Mouse (Mus musculus): ENCODE results near the gene B4galnt2.

The B4galnt2 gene

GRCm38 (mm10) chr11:95838598-95838997, 76.1 kb downstream of the B4galnt2 start:
- no peak for DNase-seq

- DNase-seq = no peak
These were observed 77.6 kb downstream of the B4galnt2 start, which contains the start of gene Gngt2 for GRCm38 (mm10) chr11:95837059-95837458. Gene Gngt2, plus strand, starts transcription at chr11:95837216.

GRCm38 (mm10) chr11:95836433-95836832, 78.3 kb downstream of the B4galnt2 start:
- DNase-seq = no peak

- DNase-seq = no peak
These were observed 78.9 kb downstream of the B4galnt2 start for GRCm38 (mm10) chr11:95835832-95836231.

GRCm38 (mm10) chr11:95834742-95835710, 79.7 kb downstream of the B4galnt2 start:
- DNase-seq = no peak

DNA sequence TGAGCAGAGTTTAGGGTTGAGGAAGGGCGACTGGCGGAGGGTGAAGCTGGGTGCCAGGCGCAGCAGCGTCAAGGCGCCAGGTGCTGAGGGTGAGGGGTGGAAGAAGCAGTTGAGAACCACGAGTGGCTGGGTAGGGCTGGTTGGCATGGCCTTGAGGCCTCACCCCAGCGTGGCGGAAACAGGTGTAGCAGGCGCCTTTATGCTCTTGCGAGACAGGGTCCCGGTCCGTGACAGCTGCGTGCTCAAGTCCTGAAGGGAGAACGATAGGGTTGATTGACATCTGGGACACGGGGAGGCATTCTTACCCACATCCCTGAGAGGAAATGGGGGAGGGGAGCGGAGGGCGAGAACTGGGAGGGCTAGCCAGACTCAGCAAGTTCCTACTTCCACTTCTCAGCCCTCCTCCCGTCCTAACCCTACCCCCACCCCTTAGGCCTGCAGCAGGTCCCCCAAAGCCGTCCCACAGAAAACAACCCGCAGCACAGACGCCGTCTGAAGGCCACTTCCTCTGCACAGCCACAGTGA, 80.5 kb downstream of the B4galnt2 start:
- DNase-seq = peak; percentile 37

DNA sequence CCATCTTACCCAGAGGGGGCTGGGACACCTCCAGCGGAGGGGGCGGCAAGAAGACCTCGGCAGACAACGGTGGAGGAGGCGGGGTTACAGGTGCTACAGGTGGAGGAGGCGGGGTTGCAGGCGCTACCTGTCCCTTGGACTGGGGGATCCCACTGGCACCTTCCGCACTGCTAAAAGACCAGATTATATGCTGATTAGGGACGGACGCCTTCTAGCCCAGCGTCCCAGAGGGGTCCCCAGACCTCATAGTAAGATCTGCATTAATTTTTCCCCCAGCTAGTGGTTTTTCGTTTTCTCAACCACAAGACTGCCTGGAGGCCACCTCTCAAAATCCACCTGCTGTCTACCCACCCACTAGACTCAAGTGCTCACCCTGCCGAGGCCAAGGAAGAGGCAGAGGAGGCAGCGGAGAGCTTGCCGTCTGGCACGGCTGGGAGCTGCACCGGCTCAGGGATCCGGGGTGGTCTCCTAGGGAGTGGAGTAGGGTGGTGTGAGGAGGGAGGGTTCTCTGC, 81.0 kb downstream of the B4galnt2 start:
- DNase-seq = no peak

GRCm38 (mm10) chr11:95833006-95833570, 81.6 kb downstream of the B4galnt2 start:
- no peak for DNase-seq

DNA sequence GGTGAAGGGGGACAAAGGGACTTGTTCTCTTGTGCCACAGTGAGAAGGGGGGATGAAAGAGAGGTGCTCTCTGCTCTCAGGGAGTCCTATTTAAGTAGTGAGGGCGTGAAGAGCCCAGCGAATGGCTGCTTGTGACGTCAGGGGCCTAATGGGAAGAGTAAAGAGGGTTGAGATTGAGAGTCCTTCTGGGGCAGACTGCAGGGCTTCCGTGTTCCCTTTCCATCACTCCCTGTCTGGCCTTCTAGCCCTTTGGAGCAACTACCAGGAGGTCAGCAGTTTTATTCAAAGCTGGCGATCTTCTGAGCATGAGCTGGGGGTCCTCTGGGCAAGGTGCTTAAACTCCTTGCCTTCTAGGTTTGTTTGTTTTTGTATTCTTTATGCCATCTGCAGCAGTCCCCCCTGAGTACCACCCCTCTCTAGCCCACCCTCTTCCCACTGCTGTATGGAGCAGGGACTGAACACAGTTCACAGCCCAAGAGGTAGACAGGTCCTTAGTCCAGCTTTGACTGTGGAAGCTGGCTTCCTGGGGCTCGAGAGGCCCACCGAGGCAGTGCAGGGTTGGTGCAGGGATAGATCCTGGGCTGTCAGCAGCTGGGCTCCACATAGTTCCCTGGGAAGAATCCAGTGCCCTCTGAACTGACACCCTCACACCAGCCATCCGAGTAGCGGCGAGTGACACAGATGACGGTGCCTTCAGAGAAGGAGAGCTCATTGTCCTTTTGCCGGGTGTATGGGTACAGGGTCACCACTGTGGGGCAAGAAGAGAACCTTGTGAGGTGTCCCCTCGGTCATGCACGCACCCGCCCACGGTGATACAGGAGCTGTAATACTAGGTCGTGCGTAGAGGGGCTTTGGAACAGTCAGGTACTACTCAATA, 82.3 kb downstream of the B4galnt2 start:
- DNase-seq = no peak

- peak; percentile 50 for DNase-seq
These were observed 83.0 kb downstream of the B4galnt2 start for GRCm38 (mm10) chr11:95831641-95832040.

GRCm38 (mm10) chr11:95831276-95831619, 83.4 kb downstream of the B4galnt2 start:
- no peak for DNase-seq

DNA sequence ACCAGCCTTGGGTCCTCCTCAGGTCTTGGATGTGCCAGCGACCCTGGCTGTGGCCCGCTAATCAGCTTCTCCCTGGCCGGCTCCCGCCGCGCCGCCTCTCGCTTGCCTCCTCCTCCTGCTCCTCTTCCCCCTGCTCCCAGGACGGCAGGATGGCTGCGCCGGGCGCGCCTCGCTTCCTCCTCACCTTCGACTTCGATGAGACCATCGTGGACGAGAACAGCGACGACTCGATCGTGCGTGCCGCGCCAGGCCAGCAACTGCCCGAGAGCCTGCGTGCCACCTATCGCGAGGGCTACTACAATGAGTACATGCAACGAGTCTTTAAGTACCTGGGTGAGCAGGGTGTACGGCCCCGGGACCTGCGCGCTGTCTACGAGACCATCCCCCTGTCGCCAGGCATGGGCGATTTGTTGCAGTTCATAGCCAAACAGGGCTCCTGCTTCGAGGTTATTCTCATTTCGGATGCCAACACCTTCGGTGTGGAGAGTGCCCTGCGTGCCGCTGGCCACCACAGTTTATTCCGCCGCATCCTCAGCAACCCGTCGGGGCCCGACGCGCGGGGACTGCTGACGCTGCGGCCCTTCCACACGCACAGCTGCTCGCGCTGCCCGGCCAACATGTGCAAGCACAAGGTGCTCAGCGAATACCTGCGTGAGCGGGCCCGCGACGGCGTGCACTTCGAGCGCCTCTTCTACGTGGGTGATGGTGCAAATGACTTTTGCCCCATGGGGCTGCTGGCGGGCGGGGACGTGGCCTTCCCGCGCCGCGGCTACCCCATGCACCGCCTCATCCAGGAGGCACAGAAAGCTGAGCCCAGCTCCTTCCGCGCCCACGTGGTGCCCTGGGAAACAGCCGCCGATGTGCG, 84.0 kb downstream of the B4galnt2 start:
- peak; percentile 28 for DNase-seq

DNA sequence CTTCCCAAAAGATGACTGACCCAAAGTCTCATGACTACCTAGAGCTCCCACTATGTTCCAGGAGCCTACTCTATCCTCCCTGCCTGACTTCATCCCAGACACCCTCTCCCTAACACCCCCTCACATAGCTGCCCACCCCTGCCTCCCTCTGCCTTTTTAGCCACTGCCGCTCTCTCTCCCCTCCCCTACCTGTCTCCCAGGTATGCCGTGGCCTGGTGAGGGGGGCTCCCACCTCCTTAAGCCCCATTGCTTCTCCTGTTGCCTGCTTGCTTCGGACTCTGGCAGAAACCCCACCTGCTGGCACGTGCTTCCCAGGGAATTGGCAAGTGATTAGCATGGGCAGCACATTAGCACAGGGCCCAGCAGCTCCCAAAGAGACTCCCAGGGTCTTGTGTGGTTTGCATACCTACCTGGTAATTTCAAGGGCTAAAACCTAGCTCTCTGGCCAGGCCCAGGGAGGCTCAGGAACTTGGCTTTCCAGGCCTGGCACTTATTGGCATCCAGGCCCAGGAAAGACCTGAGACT, 85.1 kb downstream of the B4galnt2 start:
- no peak for DNase-seq

GRCm38 (mm10) chr11:95828181-95828964, 86.3 kb downstream of the B4galnt2 start:
- no peak for DNase-seq

DNA sequence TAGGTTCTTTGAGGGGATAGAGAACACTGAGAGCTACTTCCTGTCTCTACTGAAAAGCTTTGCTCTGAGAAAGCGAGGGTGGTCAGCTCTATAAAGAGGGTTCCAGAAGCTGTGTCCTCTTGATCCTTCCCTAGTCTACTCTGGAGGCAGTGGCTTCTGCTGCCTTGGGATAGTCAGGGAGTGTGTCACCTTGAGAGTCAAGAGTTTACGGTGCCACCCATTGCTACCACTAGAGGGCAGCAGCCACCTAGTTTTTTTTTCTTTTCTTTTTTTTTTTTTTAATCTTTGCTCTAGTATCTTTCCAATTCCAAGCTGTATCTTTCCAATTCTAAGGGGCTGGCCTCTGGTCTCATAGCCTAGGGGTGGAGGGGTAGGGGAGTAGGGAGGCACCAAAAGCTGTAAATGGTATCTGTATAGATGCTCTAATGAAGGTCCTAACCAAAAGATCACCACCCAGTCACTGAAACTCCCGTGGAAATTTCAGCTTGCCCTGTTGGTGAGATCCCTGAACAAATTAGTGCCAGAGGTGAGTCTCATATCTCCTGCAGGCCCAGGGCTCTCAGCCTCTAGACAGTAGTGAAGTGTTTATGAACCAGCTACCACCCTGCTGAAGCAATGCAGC, 87.1 kb downstream of the B4galnt2 start:
- peak; percentile 69 for DNase-seq

GRCm38 (mm10) chr11:95827168-95827447, 87.6 kb downstream of the B4galnt2 start:
- DNase-seq = no peak

DNA sequence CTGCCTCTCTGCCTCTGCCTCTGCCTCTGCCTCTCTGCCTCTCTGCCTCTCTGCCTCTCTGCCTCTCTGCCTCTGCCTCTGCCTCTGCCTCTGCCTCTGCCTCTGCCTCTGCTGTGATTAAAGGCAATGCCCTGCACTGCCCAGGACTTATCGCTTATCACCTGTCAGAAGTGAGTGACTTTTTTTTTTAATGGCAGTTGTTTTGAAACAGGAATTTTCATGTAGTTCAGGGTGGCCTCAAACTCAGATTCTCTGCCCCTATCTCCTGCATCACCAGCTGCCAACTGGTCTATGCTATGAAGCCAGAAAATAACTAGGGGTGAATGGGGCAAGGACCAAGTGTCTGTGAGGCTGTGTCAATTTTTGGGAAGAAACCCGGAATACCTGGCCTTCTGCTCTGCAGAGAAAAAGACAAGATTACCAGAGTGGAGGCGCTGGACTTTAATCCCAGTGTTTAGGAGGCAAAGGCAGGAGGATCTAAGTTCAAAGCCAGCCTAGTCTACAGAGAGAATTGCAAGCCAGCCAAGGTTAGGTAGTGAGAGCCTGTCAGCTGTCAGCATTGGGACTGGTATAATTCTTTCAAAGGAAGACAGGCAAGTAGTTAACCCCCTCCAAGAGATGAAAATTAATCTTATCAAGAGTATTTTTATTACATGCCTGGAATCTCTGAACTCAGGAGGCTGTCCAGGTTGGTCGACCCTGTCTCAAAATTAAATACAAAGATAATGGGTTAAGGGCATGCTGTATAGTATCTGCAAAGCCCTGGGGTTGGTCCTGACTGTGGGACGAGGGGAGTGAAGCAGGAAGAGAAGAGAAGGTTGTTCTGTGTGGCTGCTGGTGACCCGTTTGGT, 88.1 kb downstream of the B4galnt2 start:
- no peak for DNase-seq

GRCm38 (mm10) chr11:95825625-95826024, 89.1 kb downstream of the B4galnt2 start:
- no peak for DNase-seq

DNA sequence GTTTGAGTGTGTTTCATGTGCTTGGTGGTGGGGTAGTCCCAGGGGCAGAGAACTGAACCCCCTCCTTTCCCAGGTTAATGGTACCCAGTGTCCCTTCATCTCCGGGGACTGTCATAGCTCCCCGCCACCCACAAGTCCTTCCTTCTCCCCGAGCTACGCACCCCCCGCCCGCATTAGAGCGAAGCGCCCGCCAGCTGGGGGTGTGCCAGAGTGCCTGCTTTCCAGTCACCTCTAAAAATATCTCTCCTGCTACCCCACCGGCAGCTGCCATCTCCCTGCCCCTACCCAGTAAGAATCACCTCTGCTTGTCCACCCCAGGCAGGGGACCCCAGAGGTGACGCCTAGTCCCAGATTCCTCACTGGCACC, 89.8 kb downstream of the B4galnt2 start:
- DNase-seq = no peak

All from embryo, embryonic 11 days (tissue).